Mouse (Mus musculus): ENCODE measurements around the gene Gp1bb.

- TF ChIP-seq EP300 (IDR thresholded peaks at IDR 0.05; ENCODE audit: low read depth) (no peak), CTCF (IDR thresholded peaks at IDR 0.05; ENCODE audit: low read depth) (no peak)
Measured at GRCm38 (mm10) chr16:18620601-18621361, 1.4 kb downstream of the Gp1bb start.

Data from liver, embryonic 14.5 days (tissue).